Mouse (Mus musculus): Measurements from ENCODE around the gene Prdx6b.

Gene Prdx6b

GRCm38 (mm10) chr2:80292172-80292571 is at the start of gene Prdx6b:
Prdx6b (plus strand) TSS chr2:80292472.
- no peak for DNase-seq

- no peak for DNase-seq
Measured at GRCm38 (mm10) chr2:80247466-80247865, 44.8 kb upstream of the Prdx6b start.

- DNase-seq, result no peak
Measured at GRCm38 (mm10) chr2:80247868-80248267, 44.4 kb upstream of the Prdx6b start.

- no peak for DNase-seq
Measured at GRCm38 (mm10) chr2:80259888-80260672, 32.2 kb upstream of the Prdx6b start.

- peak; percentile 48 to 65 for DNase-seq
Measured at GRCm38 (mm10) chr2:80266894-80267293, 25.4 kb upstream of the Prdx6b start.

- no peak for DNase-seq
Measured at GRCm38 (mm10) chr2:80268053-80268452, 24.2 kb upstream of the Prdx6b start.

- DNase-seq, result no peak
Measured at GRCm38 (mm10) chr2:80271431-80271830, 20.8 kb upstream of the Prdx6b start.

GRCm38 (mm10) chr2:80273038-80273437 is 19.2 kb upstream of the Prdx6b start:
- no peak for DNase-seq

- DNase-seq, result no peak
Measured at GRCm38 (mm10) chr2:80273763-80274162, 18.5 kb upstream of the Prdx6b start.

- DNase-seq, result peak in 1 of 2 experiments; percentile 30
Measured at GRCm38 (mm10) chr2:80275136-80275535, 17.1 kb upstream of the Prdx6b start.

GRCm38 (mm10) chr2:80282214-80282613 is 10.1 kb upstream of the Prdx6b start:
- no peak for DNase-seq

- DNase-seq, result no peak
Measured at GRCm38 (mm10) chr2:80286397-80286796, 5.9 kb upstream of the Prdx6b start.

- no peak for DNase-seq
Measured at GRCm38 (mm10) chr2:80298334-80298733, 6.1 kb downstream of the Prdx6b start.

GRCm38 (mm10) chr2:80300806-80301205 is 8.5 kb downstream of the Prdx6b start:
- no peak for DNase-seq

- no peak for DNase-seq
Measured at GRCm38 (mm10) chr2:80303957-80304356, 11.7 kb downstream of the Prdx6b start.

GRCm38 (mm10) chr2:80307701-80308100 is 15.4 kb downstream of the Prdx6b start:
- DNase-seq, result no peak

- DNase-seq, result no peak
Measured at GRCm38 (mm10) chr2:80309775-80310174, 17.5 kb downstream of the Prdx6b start.

GRCm38 (mm10) chr2:80310772-80311171 is 18.5 kb downstream of the Prdx6b start:
- DNase-seq, result no peak

GRCm38 (mm10) chr2:80311350-80311749 is 19.1 kb downstream of the Prdx6b start:
- no peak for DNase-seq

GRCm38 (mm10) chr2:80314201-80314600 is 21.9 kb downstream of the Prdx6b start:
- DNase-seq, result no peak

GRCm38 (mm10) chr2:80314854-80315241 is 22.6 kb downstream of the Prdx6b start:
- no peak for DNase-seq

GRCm38 (mm10) chr2:80315242-80316161 is 23.2 kb downstream of the Prdx6b start, which contains the start of gene Dnajc10:
Dnajc10 (plus strand) TSS chr2:80315466.
- peak; percentile 95 to 96 for DNase-seq

- DNase-seq, result no peak
Measured at GRCm38 (mm10) chr2:80322878-80323277, 30.6 kb downstream of the Prdx6b start.

- no peak for DNase-seq
Measured at GRCm38 (mm10) chr2:80325779-80326178, 33.5 kb downstream of the Prdx6b start.

All from cerebellum, postnatal 25 days (tissue).